Mouse (Mus musculus): ENCODE data around the gene Sstr2.

Sstr2 gene

DNA sequence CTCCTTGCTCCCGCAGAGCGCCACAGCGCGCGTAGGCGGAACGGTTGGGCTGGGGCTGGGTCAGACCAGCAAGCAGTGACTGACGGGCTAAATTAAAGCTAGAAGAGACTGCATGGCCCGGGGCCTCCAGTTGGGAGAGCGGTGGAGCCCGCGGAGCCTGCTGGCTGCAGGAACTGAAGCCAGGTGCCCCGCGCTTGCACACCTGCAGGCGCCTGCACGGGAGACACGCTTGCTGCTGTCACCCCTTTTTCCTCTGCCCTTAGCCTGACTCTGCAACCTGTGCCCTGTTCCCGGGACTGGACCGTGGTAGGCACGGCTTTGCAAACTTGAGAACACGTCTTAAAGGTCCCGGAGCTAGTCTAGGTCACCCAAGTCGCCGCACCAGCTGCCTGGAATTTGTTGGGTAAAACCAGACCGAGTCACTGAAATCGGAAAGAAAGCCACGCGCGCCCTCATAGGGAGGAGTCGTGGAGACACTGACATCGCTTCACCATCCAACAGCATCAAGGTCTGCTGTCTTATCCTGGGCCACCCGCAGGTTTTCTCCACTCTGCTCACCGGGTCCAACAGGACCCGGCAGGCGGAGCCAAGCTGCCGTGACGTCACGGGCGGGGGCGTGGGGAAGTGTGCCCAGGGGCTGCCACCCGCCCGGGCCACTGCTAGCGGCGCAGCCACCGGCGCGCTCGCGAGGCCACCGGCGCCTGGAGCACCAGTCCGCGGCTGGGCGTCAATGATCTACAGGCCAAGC is at the start of gene Sstr2:
Gene Sstr2 (plus strand): TSS at position 671 of the 748 bp plus-strand sequence.
- DNase-seq: peak; percentile 92

DNA sequence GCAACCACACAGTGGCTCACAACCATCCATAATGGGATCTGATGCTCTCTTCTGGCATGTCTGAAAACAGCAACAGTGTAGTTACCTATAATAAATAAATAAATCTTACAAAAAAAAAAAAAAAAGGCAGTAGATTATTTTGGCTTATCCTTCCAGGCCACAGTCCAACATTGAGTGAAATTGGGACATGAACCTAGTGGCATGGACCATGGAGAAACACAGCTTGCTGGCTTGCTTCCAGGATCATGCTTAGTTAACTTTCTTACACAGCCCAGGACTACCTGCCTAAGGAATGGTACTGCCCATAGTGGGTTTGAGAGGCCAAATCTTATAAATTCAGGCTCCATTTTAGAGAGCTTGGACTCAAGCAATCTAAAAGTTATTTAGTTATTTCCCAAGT is 47.5 kb upstream of the Sstr2 start:
- no peak for DNase-seq

DNA sequence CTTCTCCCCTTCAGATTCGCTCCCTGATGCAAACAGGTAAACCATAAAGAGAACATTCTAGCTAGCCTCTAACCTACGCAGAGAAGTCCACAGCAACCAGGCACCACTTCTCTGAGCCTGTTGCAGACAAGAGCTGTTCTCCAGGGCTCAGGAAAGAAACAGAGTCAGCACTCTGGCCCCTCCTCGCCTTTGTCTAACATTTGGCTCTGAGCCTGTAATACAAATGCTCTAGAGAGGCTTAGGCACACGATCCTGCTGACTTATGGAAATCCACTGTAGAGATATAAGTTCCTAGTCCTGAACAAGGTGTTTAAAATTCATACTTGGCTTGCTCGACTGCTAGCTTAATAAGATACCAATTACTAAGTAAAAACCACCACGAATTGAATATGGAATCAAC is 46.5 kb upstream of the Sstr2 start:
- no peak for DNase-seq

DNA sequence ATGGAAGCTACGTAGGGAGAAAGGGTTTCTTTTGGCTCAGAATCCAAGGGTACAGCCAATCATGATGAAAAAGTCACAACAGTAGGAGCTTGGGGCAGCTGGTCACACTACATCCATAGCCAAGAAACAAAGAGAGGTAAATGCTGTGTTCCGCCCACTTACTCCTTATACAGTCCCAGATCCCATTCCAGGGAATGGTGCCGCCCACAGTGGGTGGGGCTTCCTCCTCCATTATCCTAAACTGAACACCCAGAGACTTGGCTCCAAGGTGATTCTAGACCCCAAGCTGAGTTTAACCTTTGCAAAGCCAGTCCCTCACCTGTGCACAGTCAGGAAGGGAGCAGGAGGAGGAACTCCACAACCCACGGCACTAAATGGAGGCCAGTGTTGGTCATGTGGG is 41.9 kb upstream of the Sstr2 start:
- DNase-seq: no peak

DNA sequence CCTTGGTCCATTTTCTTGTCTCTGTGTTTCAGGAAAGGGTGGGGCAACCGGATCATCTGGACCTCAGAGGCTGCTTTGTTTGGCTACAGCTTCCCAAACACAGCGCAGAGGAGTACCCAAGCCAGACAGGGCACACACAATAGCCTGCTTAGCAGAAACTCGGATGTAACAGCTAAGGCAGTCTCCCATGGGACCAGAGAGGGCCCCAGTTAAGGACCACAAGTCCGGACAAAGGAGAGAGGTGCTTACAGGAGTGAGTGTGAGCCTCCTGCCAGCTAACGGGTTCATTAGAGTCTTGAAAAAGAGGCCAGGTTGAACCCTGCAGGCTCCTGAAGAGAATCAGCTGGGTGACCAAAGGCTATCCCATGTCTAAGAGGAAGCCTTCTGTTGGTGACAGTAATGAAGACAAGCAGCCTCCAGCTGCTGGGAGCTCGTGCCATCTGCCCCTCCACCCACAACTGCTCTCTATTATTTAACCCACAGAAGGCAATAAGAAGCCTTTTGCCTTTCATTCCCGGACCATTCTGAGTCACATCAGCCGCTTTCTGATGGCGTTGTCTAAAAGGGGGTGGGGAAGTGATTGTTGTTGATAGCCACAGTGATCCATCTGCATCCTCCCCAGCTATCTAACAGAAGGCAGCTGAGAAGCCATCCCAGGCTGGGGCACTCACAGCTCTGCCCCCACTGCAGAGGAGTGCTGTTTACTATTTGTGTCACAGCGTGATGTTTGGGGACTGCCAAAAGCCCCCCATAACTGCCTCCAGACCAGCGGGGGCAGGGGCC is 35.1 kb upstream of the Sstr2 start:
- DNase-seq: no peak

DNA sequence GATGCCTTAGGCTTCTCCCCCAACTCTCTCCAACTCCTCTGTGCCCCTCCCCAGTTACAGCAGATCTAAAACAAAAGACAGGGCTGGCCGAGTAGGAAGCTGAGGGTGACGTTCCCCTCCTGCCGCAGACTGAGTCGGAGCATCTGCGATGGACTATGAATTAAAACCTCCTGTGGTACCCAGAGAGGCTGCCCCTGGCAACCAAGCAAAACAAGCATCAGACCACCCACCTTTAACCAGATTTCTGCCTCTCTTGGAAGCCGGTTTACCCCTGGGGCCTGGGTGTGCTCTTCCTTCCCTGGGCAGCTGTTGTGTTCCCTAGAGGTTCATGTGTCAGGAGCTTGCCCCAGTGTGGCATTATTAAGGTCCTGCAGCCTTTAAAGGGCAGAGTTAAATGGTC is 32.7 kb upstream of the Sstr2 start:
- DNase-seq: no peak

DNA sequence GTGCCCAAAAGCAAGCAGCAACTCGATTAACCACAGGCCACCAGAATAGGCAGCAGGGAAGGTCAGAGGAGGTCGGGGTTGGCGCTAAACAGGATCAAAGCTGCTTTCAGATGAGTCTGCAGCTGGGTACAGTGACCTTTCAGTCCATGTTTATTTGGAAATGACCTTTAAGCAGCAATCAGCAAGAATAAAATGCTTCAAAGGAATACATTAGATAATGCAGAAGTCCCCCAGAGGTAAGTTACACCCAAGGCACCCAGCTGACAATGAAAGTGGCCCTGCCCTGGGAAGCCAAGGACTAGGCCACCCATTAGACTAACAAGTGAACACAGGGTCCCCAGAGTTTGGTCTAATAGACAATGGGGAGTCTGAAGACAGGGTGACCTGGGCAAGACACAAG is 30.2 kb upstream of the Sstr2 start:
- no peak for DNase-seq

DNA sequence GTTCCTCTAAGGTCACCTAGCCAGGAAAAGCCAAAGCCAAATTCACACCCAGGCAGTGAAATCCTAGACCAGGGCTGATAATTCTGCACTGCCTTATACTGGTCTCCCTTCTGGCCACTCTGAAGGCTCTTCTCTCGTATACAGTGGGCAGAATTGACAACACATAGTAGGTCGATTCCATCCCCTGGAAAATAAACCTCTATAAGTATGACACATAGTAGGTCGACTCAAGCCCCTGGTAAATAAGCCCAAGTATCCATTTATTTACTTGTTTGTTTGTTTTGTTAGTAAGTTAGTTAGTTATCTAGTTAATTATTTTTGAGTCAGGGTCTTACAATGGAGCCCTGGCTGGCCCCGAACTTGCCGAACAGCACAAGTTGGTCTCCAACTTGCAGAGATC is 24.0 kb upstream of the Sstr2 start:
- DNase-seq: no peak

DNA sequence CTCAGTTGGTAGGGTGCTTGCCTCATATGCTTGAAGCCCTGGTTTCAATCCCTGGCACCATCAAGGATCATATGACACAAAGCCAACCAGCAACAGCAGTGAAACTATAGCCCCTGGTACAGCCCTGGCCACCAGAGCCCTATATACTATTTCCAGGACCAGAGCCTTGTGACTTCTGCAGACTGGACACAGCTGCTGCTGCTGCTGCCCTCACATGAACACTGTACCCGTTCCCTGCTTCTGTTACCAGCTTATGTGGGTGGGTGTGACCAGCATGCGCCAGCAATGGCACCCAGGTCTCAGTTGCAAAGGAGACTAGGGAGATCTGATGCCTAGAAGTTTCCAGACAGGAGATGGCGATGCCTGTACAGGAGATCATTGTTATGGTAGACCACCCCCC is 21.5 kb upstream of the Sstr2 start:
- no peak for DNase-seq

DNA sequence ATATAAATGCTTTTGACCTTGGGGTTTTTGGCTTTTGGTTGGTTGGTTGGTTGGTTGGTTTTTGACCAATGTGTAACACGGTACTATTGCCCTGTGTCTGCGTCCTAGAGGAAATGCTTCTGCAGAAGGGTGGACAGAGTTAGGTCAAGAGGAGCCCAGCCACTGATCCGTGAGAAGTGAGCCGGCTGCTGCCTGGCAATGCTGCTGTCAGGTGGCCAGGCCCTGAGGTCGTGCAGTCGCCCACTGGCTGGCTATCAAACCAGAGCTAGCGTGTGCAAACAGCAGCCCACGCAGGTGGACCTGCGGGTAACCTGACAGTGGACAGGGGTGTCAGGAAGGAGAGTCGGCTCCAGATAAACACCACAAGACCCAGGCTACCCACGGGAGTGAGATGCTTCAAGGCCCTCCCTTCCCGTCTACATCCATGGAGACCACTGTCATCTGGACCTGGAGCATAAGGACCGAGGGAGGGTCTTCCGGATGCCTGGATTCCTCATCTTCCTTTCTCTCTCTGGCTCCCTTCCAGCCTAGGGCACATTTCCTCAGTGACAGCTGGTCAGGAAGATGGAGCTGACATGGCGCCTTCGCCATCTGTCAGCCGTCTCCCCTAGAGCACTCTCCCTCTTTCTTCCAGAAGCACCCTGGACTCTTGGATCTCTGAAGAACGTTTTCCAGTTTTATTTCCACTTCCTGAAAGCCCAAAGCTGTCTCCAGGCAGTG is 18.5 kb upstream of the Sstr2 start:
- DNase-seq: no peak

DNA sequence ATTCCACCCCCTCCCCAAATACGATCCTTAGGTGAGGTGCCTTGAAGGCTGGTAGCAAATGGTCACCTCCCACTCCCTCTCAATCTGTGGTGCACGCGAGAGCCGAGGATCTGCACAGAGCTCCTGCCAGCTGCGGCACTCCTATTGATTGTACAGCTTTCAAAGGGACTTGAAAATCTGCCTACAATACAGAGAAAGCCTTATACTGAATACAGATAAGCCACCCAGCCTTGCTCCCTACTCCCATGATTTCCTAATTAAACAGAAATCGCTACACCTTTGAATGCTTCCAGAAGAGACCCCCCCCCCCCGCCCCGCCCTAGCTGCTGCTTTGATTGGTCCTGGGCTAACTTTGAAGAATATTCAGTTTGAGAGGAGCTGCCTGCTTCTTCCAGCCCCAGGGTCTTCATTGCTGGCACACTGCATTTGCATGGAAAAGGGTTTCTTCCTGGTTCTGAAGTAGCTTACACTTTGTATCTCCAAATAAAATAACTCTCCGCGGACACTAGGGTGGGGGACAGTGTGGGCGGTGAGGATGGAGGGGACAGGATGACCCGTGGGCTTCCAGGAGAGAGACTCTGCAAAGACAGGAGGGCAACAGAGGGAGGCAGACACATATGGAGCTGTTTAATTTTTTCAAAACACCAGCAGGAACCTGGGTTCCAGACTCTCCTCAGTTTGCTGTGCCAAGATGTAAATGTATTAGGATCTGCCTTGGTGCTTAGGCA is 17.4 kb upstream of the Sstr2 start:
- no peak for DNase-seq

DNA sequence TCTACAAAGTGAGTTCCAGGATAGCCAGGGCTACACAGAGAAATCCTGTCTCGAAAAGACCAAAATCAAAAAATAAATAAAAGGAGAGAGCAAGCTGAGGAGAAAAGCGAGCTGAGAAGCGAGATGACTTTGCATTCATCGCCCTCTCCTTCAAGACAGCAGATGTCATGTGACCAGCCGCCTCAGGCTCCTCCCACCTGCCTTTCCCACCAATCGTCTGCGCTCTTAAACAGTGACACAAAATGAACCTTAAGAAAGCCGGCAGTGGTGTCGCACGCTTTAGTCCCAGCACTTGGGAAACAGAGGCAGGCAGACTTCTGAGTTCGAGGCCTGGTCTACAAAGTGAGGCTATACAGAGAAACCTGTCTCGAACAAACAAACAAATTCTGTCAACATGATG is 11.6 kb upstream of the Sstr2 start:
- DNase-seq: no peak

DNA sequence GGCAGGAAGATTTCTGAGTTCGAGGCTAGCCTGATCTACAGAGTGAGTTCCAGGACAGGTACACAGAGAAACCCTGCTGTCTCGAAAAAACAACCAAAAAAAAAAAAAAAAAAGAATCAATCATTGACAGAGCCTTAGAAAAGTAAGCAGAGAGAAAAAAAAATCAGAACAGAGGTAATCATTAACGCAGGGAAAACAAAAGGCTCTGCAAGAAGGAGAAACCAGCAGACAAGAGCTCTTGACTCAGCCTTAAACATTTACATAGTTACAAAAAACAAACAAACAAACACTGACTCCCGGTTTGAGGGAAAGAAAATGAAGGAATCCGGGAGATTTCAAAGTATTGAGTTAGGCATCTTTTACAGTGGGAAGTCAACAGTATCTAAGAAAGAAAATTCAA is 9.6 kb upstream of the Sstr2 start:
- no peak for DNase-seq

DNA sequence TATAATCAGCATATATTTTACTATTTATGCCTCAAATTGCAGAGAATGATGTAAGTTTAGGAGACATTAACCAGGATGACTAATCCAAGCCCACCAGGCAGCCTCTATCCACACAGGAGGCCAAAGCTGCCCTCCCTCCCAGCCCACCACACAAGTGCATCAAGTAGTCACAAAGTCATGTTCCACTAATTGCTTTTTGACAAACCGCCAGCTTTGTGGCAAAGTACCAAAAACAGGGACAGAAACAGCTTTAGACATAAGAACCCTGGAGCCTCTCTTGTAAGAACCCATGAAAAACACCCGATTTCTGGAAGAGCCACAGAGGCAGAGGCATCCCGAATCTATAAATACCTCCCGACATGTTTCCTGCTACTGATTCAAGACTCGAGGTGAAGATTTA is 8.9 kb upstream of the Sstr2 start:
- no peak for DNase-seq

DNA sequence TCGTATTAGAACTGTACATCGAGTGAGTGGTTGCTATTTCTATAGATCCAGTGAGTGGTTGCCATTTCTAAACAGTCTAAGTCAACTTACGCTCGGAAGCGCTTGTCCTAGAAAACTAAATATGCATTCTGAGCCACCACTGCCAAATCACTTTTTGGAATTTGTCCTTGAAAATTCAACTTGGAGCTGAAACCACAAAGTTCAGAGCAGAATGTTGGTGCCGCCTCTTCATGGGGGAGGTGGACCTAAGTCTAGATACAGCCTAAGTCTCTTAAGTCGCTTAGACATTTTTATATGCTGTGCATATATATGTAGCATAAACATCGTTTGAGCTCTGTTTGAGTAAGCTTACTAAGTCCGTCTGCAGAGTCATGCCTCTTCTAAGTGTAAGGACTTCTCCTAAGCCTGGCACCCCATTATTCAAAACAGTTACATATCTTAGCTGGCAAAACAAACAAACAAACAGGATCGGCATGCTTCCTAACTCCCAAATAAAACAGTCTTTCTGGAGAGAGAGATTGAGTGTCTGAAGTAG is 8.0 kb upstream of the Sstr2 start:
- no peak for DNase-seq

DNA sequence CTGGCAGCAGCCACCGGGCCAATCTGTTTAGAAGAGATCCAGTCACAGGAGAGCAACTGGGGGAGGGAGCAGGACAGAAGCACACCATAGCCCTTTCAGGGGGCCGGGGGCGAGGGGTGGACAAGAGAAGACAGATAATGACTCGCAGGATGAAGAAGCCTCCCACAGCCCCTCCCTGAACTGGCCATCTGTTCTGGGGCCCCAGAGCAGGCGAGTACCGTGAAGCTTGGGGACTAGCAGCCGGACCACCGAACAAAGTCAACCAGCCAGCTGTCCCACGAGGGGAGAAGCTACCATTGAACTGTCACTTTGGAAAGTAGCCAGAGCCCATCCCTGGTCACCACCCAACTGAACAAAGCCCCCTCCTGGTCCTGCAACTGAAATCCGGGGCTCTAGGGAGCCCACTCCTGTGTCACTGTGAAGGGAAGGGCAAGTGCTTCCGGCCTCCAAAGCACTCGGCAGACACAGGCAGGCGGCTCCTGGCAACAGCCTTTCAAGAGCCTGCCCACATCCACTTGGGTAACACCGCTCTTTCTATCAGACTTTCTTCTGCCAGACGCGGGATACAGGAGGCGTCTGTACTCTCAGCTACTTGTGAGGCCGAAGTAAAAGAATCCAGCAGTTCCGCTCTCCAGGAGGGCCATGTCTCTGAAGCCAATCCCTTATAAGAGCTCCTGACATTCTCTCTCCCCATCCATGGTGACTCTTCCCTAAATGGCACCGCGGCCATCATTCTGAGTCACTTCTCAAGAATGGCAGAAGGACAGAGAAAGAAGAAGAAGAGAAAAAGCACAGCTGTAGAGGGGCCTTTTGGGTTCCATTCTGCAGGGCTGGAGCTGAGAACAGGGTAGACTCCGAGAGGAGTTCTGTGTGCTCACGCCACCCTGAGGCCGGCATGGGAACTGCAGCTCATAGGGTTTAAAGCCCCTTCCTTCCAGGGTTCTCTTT is 7.2 kb upstream of the Sstr2 start:
- DNase-seq: peak; percentile 86

DNA sequence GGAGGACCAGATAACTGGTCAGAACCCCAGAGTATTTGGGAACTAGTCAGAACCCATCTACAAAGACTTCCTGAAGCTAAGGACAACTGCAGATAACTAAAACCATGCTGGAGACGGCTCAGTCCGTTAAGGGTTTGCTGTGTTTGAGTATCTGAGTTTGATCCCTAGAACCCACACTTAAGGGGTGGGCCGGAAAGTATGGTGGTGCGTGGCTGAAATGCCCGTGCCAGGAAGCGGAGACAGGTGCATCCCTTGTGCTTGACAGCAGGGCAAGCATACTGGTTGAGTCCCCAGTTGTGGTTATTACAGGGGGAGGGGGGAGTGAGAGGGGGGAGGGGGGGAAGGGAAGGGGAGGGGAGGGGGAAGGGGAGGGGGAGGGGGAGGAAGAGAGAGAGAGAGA is 4.7 kb upstream of the Sstr2 start:
- peak; percentile 60 for DNase-seq

DNA sequence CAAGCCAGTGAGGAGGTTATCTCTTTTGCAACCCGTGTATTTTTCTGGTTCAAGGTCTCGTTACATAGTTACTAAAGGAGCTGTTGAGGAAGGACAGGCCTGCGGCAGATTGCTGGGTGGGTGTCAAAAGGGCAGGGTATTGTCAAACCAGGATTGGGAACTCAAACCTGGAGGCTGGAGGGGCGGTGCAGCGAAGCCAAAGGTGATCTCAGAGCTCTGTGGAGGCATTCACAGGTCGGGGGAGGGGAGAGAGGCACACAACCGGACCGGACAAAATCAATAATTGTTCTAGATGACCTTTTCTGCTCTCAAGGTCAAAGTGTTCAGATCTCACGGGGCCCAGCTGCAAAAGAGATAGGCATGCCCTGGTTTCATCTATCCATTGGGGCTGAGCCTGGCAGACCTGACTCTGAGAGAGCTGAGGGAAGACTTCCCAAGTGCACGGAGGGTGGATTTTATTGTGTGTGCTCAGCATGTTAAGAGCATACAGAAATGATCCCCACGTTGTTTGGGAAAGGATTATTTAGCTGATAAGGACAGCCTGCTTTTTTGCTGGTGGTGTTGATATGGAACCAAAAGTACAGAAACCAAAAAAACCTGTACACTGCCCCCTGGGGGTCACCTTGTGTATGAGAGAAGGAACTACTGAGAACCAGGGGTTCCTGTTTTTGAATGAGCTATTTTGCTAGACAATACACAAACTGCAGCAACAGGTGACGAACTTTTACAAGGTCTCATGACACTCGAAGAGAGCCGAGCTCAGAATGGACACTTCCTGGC is 1.8 kb upstream of the Sstr2 start:
- DNase-seq: peak; percentile 93

DNA sequence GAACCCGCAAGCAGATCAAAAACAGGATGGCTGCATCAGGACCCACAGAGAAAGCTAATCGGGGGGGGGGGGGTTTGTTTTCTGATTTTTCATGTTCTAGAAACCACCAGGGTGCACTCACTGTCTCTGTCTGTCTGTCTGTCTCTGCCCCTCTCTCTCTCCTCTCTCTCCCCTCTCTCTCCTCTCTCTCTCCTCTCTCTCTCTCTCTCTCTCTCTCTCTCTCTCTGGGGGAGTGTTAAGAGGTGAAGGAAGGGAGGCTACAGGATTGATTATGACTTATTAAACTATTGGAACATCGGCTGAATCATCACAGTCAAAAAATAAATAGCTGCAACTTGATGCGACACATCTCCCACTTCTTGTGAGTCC is 855 bp upstream of the Sstr2 start:
- no peak for DNase-seq

DNA sequence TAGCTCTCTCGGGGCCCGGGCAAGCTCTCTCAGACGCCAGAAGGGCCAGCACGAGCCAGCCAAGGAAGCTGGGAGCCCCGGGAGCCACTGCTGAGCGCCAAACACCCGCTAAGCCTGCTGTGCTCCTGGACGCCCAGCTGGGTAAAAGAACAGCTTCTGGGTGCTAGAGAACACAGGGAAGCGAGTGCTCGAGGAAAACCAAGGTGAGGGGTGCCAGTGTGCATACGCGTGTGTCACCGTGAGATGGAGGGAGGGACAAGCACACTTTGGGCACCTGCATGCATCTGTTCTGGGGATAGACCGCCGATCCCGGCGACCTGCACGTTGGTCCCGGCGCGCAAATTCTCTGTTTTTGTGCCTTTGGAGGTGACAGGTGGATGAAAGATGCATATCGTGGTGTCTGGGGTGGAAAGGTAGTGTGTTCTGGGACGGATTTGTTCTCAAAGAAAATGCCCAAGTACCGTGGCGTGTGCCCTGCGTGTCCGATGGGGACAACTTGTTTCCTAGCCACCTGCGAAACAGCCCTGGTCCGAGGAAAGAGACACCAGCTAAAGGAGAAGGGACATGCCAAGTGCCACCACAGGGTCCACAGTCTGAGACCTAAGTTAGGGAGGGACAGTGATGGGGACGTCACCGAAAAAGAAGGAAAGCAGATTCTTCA is 408 bp downstream of the Sstr2 start:
- DNase-seq: no peak
